Mouse (Mus musculus) kidney, adult 8-10 months (tissue): ENCODE data around the gene Auh.

Experiments
- DNase-seq, 2 experiments: peaks; one replicate each; pipeline ENCODE4 v3.0.0; 2022

Gene Auh

GRCm38 (mm10) chr13:52833220-52833619 is 96.3 kb downstream of the Auh start:
- peak in 1 of 2 experiments; percentile 22 for DNase-seq

- peak in 1 of 2 experiments; percentile 22 for DNase-seq
Observed at GRCm38 (mm10) chr13:52832481-52833170, 96.9 kb downstream of the Auh start.

DNA sequence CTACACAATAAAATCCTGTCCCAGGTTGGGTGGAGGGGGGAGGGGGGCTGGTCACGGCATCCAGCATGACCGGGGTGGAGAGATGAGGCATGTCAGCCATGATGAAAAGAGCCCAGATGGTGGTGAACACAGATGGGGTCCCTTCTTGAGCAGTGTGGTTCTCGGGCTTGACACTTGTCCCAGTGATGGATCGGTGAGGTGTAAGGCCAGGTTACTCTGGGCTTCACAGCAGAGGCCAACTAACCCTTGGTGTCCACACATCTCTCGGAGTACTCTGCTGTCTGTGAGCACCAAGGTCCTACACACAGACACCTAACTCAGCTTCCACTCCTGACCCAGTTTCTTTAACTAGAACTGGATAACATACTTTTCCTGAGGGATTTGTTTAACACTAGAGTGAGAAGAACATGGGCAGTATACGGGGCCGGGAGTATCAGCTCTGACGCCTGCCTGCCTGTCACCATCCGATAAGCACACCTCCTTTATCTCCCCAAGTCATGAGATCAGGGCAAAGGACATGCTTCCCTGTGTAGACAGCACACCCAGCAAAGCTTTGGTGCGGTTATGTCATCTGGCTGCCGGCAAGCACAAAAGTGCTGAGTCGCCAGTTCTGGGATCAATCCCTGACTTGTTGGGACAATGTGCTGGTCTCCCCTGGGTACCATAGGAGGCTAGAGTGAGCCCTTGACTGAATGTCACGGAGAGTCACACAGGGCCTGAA is 98.3 kb downstream of the Auh start:
- no peak for DNase-seq

DNA sequence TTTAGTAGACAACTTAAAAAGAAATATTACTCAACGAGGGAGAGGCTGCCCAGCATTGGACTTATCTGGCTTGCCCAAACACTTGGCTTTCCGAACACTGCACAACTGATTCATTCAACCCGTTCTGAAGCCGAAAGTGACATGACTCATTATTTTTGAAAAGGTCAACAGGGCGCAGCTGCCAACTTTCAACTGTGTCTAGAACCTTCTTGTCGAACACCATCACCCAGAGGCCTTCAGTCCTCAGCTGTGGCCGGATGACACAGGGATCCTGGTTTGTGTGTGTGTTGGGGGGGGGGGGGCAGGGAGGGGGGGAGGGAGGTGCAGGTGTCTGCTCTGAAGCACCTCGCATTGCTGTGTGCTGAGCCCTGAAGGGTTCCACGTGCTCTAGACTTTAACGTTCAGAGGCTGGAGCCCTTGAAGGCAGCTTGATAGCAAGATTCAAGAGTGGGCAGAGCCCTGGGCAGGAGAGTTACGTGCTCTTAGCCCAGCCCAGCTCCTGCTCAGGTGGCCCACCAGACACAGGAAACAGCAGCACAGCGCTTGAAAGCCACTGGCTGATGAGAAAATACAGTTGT is 100.4 kb downstream of the Auh start:
- no peak for DNase-seq

GRCm38 (mm10) chr13:52828217-52828616 is 101.3 kb downstream of the Auh start:
- DNase-seq, result no peak

- no peak for DNase-seq
Observed at GRCm38 (mm10) chr13:52826666-52827065, 102.8 kb downstream of the Auh start.

DNA sequence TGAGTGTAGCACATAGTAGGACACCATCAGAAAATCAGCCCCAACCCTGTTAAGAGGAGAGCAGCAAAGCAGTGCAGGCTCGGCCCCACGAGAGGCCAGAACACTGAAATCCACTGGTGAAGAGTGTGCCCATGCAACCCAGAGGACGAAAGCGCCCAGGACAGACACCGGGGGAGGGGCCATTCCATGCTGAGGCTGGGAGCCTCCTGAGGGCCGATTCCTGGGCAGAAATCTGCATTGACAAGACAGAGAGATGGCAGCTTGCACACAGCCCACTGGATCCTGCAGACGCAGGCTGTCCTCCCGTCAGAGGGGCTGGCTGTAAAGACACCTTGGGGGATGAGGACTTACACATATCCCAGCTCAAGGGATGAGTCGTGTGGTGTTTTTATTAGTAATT is 104.7 kb downstream of the Auh start:
- no peak for DNase-seq

DNA sequence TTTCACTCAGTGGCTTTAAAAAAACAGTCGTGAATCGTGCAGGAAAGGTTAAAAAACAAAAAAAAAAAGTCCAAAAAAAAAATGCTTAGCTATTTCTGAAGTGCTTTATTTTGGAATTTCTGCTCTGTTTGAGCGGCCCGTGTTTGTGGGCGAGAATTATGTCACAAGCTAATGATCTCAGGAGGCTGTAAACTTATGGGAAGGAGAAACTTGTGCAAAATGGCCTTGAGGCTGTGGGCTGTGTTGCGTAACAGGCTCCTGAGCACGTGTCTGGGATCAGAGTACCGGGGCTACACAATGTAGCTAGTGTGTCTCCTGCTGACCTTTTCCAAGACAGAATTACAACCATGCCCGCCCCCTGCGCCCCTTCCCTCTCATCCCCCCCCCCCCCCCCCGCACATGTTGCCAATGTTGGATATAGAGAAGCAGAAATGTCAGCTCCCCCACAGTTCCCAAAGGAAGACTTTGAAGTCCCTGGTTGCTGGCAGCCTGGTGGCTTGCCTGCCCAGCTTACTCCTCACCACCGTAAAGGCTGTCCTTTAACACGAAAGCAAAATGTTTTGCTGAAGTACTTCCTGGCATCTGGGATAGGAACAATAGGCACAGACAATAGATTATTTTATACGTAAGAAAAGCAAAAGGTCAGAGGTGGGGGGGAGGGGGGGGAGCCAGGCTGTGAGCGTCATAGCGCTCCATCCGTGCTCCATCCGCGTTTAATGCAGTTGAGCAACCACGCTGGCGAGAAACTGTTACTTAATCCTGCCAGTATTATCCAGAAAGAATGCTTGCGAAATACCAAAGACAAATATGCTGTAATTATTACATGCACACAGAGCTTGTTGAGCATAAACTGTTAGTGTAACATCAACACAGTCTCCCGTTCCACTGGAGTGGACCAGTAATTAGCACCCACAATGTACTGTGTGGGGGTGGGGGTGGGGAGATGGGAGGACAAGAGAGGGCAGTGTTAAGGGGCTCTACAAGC is 107.0 kb downstream of the Auh start:
- peak; percentile 73 to 81 for DNase-seq

- DNase-seq, result peak; percentile 59 to 69
Observed at GRCm38 (mm10) chr13:52821571-52821970, 107.9 kb downstream of the Auh start.

- DNase-seq, result no peak
Observed at GRCm38 (mm10) chr13:52819901-52820300, 109.6 kb downstream of the Auh start.

DNA sequence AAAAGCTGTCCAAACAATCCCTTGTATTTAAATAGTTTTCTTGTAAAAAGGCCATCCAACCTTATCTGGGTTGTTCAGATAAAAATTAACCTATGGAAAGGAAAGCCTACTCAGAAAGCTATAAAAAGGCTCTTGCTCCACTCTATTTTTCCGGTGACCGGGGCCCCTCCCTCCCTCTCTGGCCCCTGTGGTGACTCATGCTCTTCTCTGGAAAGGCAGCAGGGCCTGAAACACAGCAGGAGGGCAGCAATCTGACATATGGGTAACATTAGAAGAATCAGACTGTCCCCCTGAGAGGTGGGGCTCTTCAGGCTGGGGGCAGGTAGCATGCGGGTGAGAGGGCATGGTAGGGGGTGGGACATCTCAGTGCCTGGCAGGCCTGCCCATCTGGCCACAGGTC is 110.7 kb downstream of the Auh start:
- DNase-seq, result peak in 1 of 2 experiments; percentile 33

DNA sequence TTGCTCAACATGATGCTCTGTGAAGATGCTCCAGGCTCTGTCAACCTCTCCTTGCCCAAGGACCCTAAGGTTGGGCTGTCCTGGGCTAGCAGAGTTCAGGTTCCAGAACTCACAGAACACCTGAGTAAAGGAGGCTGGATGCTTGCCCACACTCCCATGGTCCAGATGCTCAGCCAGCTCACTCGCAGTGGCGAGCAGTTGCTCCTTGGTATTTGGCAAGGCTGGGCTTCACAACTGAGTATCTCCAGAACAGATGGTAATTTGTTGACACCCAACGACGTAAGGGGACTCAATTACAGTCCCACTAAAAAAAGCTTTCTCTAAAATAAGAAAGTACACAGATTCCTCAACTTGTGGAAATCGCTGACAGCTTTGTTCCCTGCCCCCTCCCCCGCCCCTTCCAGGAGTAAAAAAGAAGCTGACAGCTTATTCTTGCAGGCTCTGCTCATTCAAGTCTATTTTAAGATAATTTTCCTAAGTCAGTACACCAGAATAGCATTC is 111.4 kb downstream of the Auh start:
- DNase-seq, result no peak

DNA sequence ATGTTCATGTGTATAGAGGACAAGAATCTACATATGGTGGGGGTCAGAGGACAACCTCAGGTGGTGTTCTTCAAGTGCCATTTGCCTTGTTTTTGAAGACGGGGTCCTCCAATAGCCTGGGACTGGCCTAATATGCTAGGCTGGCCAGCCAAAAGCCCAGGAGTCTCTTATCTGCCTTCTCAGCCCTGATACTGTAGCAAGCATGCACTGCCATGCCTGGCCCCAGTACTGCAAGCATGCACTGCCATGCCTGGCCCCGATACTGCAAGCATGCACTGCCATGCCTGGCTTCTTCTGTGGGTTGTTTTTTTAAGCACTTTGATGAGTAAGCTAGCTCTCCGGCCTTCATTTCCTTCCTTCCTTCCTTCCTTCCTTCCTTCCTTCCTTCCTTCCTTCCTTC is 115.7 kb downstream of the Auh start:
- DNase-seq, result no peak

GRCm38 (mm10) chr13:52812549-52813515 is 116.6 kb downstream of the Auh start:
- DNase-seq, result no peak

GRCm38 (mm10) chr13:52807722-52808121 is 121.8 kb downstream of the Auh start:
- DNase-seq, result no peak

GRCm38 (mm10) chr13:52806029-52806428 is 123.5 kb downstream of the Auh start:
- no peak for DNase-seq

- no peak for DNase-seq
Observed at GRCm38 (mm10) chr13:52805581-52805980, 123.9 kb downstream of the Auh start.

GRCm38 (mm10) chr13:52802482-52802881 is 127.0 kb downstream of the Auh start:
- no peak for DNase-seq

GRCm38 (mm10) chr13:52800687-52801341 is 128.7 kb downstream of the Auh start:
- no peak for DNase-seq

GRCm38 (mm10) chr13:52800091-52800490 is 129.4 kb downstream of the Auh start:
- no peak for DNase-seq

GRCm38 (mm10) chr13:52794232-52794631 is 135.2 kb downstream of the Auh start:
- DNase-seq, result no peak
